Mouse (Mus musculus) adrenal gland, postnatal 4 days (tissue): ENCODE measurements around the gene Ptprt. TPM values are rescaled to one million over a fixed set of nuclear protein-coding genes. Genes with fewer than 3 reads are reported as not detected.

Source experiments
- DNase-seq, 2 experiments: peaks; one replicate each; pipeline ENCODE4 v3.0.0; 2021 to 2022; ENCODE audit warnings: low spot score in 2 of 2, mixed read lengths in 2 of 2
- long read RNA-seq, 2 experiments: library from polyadenylated mRNA; stranded (forward); transcript quantifications; one replicate each; pipeline ENCODE4 v2.0.0; 2021
- total RNA-seq, 2 experiments: library from RNA; stranded (reverse); gene quantifications; 2 replicates each; pipeline ENCODE4 v1.2.3; 2021

The Ptprt gene
- total RNA-seq: 1 to 10 TPM; 1.8 to 3.2 TPM
- long read RNA-seq, experiment 1: 0 reads
- long read RNA-seq, experiment 2, partial matches to known transcripts: 1 of 4 reads
- long read RNA-seq, experiment 2, other reads (novel, unspliced or antisense): 2 of 4 reads

- DNase-seq: no peak
Measured at GRCm38 (mm10) chr2:162660941-162661386, at the start of gene Ptprt. Gene Ptprt (minus strand): TSS chr2:162661147.

GRCm38 (mm10) chr2:162710443-162710842 lies 49.5 kb upstream of the Ptprt start:
- no peak for DNase-seq

- DNase-seq: no peak
Measured at GRCm38 (mm10) chr2:162699691-162700090, 38.7 kb upstream of the Ptprt start.

GRCm38 (mm10) chr2:162699036-162699435 lies 38.1 kb upstream of the Ptprt start:
- DNase-seq: no peak

- no peak for DNase-seq
Measured at GRCm38 (mm10) chr2:162698068-162698467, 37.1 kb upstream of the Ptprt start.

GRCm38 (mm10) chr2:162697151-162697550 lies 36.2 kb upstream of the Ptprt start:
- no peak for DNase-seq

- DNase-seq: no peak
Measured at GRCm38 (mm10) chr2:162692143-162692542, 31.2 kb upstream of the Ptprt start.

- no peak for DNase-seq
Measured at GRCm38 (mm10) chr2:162682674-162683073, 21.7 kb upstream of the Ptprt start.

GRCm38 (mm10) chr2:162662431-162662970 lies 1.6 kb upstream of the Ptprt start:
- DNase-seq: no peak

GRCm38 (mm10) chr2:162661733-162662132 lies 786 bp upstream of the Ptprt start:
- DNase-seq: no peak

- no peak for DNase-seq
Measured at GRCm38 (mm10) chr2:162660231-162660940, 561 bp downstream of the Ptprt start.

GRCm38 (mm10) chr2:162658997-162659396 lies 1.9 kb downstream of the Ptprt start:
- DNase-seq: peak; percentile 56 to 60

GRCm38 (mm10) chr2:162657541-162657940 lies 3.4 kb downstream of the Ptprt start:
- DNase-seq: no peak

GRCm38 (mm10) chr2:162654416-162654815 lies 6.5 kb downstream of the Ptprt start:
- no peak for DNase-seq

GRCm38 (mm10) chr2:162638676-162639075 lies 22.3 kb downstream of the Ptprt start:
- no peak for DNase-seq

GRCm38 (mm10) chr2:162637537-162637936 lies 23.4 kb downstream of the Ptprt start:
- DNase-seq: no peak

- DNase-seq: no peak
Measured at GRCm38 (mm10) chr2:162636387-162637009, 24.4 kb downstream of the Ptprt start.

GRCm38 (mm10) chr2:162634901-162635300 lies 26.0 kb downstream of the Ptprt start:
- DNase-seq: no peak

- DNase-seq: no peak
Measured at GRCm38 (mm10) chr2:162626076-162626475, 34.9 kb downstream of the Ptprt start.

GRCm38 (mm10) chr2:162624707-162625106 lies 36.2 kb downstream of the Ptprt start:
- DNase-seq: no peak

GRCm38 (mm10) chr2:162614256-162614655 lies 46.7 kb downstream of the Ptprt start:
- DNase-seq: no peak

- no peak for DNase-seq
Measured at GRCm38 (mm10) chr2:162613480-162613879, 47.5 kb downstream of the Ptprt start.
